Mouse (Mus musculus) fibroblast of lung, adult 2 months (primary cell): Measurements from ENCODE around the gene Gm10644.

Experiments
- DNase-seq: peaks from one replicate; pipeline ENCODE4 v3.0.0-alpha.2; 2011; ENCODE audit warnings: low read depth

Gm10644 gene

DNA sequence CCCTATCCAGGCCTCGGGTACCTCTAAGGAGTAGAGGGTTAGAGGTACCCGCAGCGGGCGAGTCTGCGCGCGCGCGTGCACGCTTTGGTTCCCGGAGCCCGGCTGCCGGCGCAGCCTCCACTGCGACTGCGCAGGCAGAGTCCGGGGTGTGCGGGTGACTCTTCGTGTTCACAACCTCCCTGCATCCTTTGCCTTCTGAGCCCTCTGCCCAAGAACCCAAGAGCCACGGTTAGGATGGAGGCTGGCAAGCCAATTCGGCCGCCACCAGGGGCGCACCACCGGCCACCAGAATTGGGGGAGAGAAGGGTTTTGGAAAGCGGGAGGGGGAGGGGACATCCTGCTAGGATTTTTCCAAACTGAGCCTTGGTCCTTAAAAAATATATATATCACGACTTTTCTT is 57.8 kb downstream of the Gm10644 start:
- DNase-seq, result no peak

DNA sequence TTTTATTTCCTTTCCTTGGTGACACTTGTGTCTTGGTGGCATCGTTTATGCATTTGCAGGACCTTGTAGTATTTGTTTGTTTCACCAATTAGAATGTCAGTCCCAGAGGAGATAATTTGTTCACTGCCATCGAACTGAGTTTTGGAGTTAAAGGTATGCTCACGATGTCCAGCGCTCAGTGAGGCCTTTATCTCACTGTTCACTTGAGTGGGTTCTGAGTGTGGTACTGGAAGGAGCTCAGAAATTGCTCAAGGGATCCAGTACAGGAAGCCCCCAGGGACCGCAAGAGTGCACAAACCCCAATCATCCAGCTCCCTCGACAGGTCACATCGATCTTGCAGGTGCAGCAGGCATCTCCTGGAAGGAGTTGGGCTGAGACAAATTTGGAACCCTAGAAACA is 58.5 kb downstream of the Gm10644 start:
- no peak for DNase-seq

DNA sequence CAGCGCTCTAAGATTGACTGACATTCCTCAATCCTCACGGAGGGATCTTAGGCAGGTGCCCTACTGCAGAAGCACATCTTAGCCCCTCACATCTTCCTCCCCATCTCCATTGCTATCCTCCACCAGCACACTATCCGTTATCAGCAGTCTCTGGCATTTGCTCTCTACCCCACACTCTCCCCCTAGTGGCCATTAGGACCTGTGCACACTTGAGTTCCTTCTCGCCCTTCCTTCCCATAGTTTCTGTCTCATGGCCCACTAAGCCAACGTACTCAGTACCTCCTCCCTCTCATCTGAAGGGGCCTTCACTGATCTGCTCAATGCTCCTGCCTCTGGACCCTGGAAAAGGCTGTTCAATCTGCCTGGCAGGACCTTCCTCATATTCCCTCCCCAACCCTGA is 59.1 kb downstream of the Gm10644 start:
- no peak for DNase-seq

DNA sequence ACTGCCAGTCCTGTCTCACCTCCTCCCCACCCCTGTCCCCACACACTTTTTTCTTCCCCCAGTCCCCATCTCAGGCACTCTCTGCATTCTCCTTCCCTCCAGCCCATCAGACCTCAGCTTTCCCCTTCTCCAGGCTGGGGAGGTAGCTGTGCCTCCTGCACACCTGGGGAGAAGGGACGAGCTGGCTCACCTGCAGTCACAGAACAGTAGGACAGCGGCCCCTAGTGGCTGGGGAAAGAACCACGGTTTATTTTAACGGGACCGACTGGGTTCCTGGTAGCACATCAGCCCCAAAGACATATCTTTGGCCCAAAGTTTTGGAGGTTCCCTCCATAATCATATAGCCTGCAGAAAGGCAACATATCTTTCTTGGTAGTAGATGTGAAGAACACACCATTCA is 61.1 kb downstream of the Gm10644 start:
- no peak for DNase-seq

DNA sequence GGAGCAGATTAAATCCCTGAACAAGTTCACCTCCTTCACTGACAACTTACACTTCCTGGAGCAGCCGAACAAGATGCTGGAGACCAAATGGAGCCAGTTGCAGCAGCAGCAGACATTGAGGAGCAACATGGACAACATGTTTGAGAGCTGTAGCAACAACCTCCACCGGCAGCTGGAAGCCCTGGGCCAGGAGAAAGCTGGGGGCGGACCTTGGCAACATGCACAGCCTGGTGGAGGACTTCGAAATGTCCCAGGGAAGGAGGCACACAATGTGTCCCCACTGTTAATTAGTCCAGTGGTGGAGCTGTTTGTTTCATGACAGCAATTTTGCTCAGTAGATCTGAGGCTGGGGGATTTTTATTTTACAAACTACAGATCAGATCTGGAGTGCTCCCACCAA is 62.9 kb downstream of the Gm10644 start:
- no peak for DNase-seq

DNA sequence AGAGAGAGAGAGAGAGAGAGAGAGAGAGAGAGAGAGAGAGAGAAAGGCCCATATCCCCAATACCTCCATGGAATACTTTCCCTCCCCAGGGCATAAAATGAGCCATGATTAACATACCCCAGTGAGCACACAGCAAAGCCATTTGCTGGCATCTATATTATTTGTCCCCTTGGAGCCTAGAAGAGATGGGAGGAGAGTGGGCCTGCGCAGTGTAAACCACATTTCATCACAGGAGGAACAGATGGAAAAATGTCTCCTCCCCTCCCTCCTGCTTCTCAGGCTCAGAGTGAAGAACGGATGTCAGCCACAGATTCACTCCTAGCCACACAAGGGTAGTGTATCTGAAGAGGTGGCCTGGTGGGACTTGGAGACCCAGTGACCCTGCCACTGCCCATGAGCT is 66.6 kb downstream of the Gm10644 start:
- no peak for DNase-seq
